Mouse (Mus musculus) cerebellum, adult 2 months (tissue): ENCODE data around the gene Lrrc38. TPM values are rescaled to one million over a fixed set of nuclear protein-coding genes. Genes with fewer than 3 reads are reported as not detected.
A peak's percentile ranks its signal among the peaks of the same experiment; 100 is the strongest.

ENCODE experiments used
- DNase-seq, 2 experiments: peaks; one replicate each; pipeline ENCODE4 v3.0.0; 2021
- H3K27ac ChIP-seq: fragments of 200-500 bp; 2 replicates; pipeline ENCODE4 v1.5.1; 2012; ENCODE audit warnings: low read length, control low read depth, inconsistent platforms; ENCODE audit not compliant: insufficient read depth
- H3K27me3 ChIP-seq: fragments of 200-500 bp; 2 replicates; pipeline ENCODE4 v1.6.1; 2012; ENCODE audit warnings: inconsistent platforms, mild to moderate bottlenecking, low read length, moderate library complexity; ENCODE audit not compliant: control insufficient read depth, insufficient read depth
- H3K4me1 ChIP-seq: fragments of 200-500 bp; 2 replicates; pipeline ENCODE4 v1.6.1; 2011; ENCODE audit warnings: low read length; ENCODE audit not compliant: control insufficient read depth, insufficient read depth
- H3K4me3 ChIP-seq: fragments of 200-500 bp; replicated peaks from 2 replicates; pipeline ENCODE3; 2011; ENCODE audit warnings: mild to moderate bottlenecking, low read depth, low read length, control low read depth; ENCODE audit not compliant: insufficient read depth
- CTCF ChIP-seq: fragments of 200-500 bp; IDR thresholded peaks from 2 replicates; pipeline ENCODE4 v1.5.1; 2011; ENCODE audit warnings: low read depth, mild to moderate bottlenecking, control low read depth, low read length, moderate library complexity, borderline replicate concordance; ENCODE audit not compliant: insufficient read depth
- POLR2A ChIP-seq: fragments of 200-500 bp; IDR thresholded peaks from 2 replicates; pipeline ENCODE4 v1.6.1; 2011; ENCODE audit warnings: low read length, control low read depth, borderline replicate concordance; ENCODE audit not compliant: insufficient read depth
- WGBS: fragments of 180-500 bp; shearing (Covaris S2); methylation state at CpG from one replicate; pipeline ENCODE4 v1.1.7; 2018; 5-methylcytosine and 5-hydroxymethylcytosine counted together
- polyA plus RNA-seq: library from polyadenylated mRNA; depleted of rRNA; stranded (reverse); fragments of >200 nt; gene quantifications from 2 replicates; pipeline ENCODE4 v1.2.3, GENCODE M21; 2012; rRNA removed

Lrrc38 gene
- polyA plus RNA-seq, 1 experiment, result 7.6 TPM

- no peaks in the 10 kb centered on the region for H3K4me1 ChIP-seq
- H3K27me3 ChIP-seq, result no peaks in the 10 kb centered on the region
- DNase-seq, result peak in 1 of 2 experiments; percentile 20
- TF ChIP-seq POLR2A (no peak), CTCF (no peak)
- 9% methylated on average over 39 of the region's 43 CpGs for WGBS
- H3K27ac ChIP-seq, result no peak overlapping the region
- no peak overlapping the region for H3K4me3 ChIP-seq
These were observed 39.6 kb downstream of the Lrrc38 start for GRCm38 (mm10) chr4:143388955-143389702.

GRCm38 (mm10) chr4:143394181-143394580 is 44.6 kb downstream of the Lrrc38 start, which contains the start of gene Pramel1:
Pramel1 (plus strand) TSS chr4:143394428.
- 82% methylated on average over 26 of the region's 26 CpGs for WGBS
- H3K27me3 ChIP-seq, result no peaks in the 10 kb centered on the region
- H3K27ac ChIP-seq, result no peak within 1 kb of the TSS
- no peak for DNase-seq
- TF ChIP-seq CTCF (no peak), POLR2A (no peak)
- no peaks in the 10 kb centered on the region for H3K4me1 ChIP-seq
- no peak within 1 kb of the TSS for H3K4me3 ChIP-seq

GRCm38 (mm10) chr4:143411566-143412218 is 62.1 kb downstream of the Lrrc38 start:
- Histone ChIP-seq H3K4me1 (no peaks in the 10 kb centered on the region; the same call in 1 of the 2 replicates), H3K27me3 (no peaks in the 10 kb centered on the region), H3K4me3 (peak overlapping the region; percentile 96), H3K27ac (no peak overlapping the region)
- DNase-seq, result peak; percentile 23 to 26
- no peak for TF ChIP-seq POLR2A
- TF ChIP-seq CTCF, result no peak
- 45% methylated on average over 5 of the region's 5 CpGs for WGBS

GRCm38 (mm10) chr4:143412219-143413092 is 62.9 kb downstream of the Lrrc38 start, which contains the start of gene Pramef8:
Pramef8 (plus strand) TSS chr4:143412426.
- H3K27ac ChIP-seq, result peak within 1 kb of the TSS; percentile 46; the same call in 1 of the 2 replicates
- under 1% methylated on average over 50 of the region's 50 CpGs for WGBS
- peak; percentile 93 for DNase-seq
- H3K4me3 ChIP-seq, result peak within 1 kb of the TSS; percentile 96
- H3K4me1 ChIP-seq, result no peaks in the 10 kb centered on the region; the same call in 1 of the 2 replicates
- TF ChIP-seq CTCF, result no peak
- TF ChIP-seq POLR2A, result peak; percentile 41; the same call in 1 of the 2 replicates
- no peaks in the 10 kb centered on the region for H3K27me3 ChIP-seq

GRCm38 (mm10) chr4:143413621-143414020 is 64.1 kb downstream of the Lrrc38 start:
- H3K27ac ChIP-seq, result no peak overlapping the region
- 98% methylated on average over 1 of the region's 1 CpGs for WGBS
- H3K4me3 ChIP-seq, result no peak overlapping the region
- no peaks in the 10 kb centered on the region; the same call in 1 of the 2 replicates for H3K4me1 ChIP-seq
- TF ChIP-seq POLR2A, result no peak
- TF ChIP-seq CTCF, result no peak
- no peak for DNase-seq
- H3K27me3 ChIP-seq, result no peaks in the 10 kb centered on the region

GRCm38 (mm10) chr4:143414121-143414520 is 64.6 kb downstream of the Lrrc38 start:
- H3K27me3 ChIP-seq, result no peaks in the 10 kb centered on the region
- H3K4me3 ChIP-seq, result no peak overlapping the region
- no peak for DNase-seq
- H3K4me1 ChIP-seq, result no peaks in the 10 kb centered on the region; the same call in 1 of the 2 replicates
- WGBS, result 88% methylated on average over 3 of the region's 3 CpGs
- TF ChIP-seq CTCF, result no peak
- TF ChIP-seq POLR2A, result no peak
- H3K27ac ChIP-seq, result no peak overlapping the region

Other genes with a start within 250 kb of the Lrrc38 start
- 21.7 and 21.9 TPM in 2 replicates for gene Prdm2, start 136.8 kb upstream of the Lrrc38 start, polyA plus RNA-seq
- gene Pdpn, start 50.2 kb upstream of the Lrrc38 start, polyA plus RNA-seq, result 7.7 and 8.4 TPM in 2 replicates
- gene Pramel1, start 44.7 kb downstream of the Lrrc38 start, polyA plus RNA-seq, result 0.03 and 0.07 TPM in 2 replicates
- 13.2 and 14.0 TPM in 2 replicates for gene Pramef8, start 62.7 kb downstream of the Lrrc38 start, polyA plus RNA-seq
- gene Oog4, start 100.6 kb downstream of the Lrrc38 start, polyA plus RNA-seq, result not detected in 2 replicates
- gene Gm13043, start 161.6 kb downstream of the Lrrc38 start, polyA plus RNA-seq, result not detected in 2 replicates
- not detected in 2 replicates for gene Gm13040, start 186.2 kb downstream of the Lrrc38 start, polyA plus RNA-seq
- not detected in 2 replicates for gene BC080695, start 201.9 kb downstream of the Lrrc38 start, polyA plus RNA-seq
- not detected in 2 replicates for gene Gm13057, start 202.0 kb downstream of the Lrrc38 start, polyA plus RNA-seq